Mouse (Mus musculus) forebrain, embryonic 16.5 days (tissue): Measurements from ENCODE around the gene Jak1. TPM values are rescaled to one million over a fixed set of nuclear protein-coding genes. Genes with fewer than 3 reads are reported as not detected.

Experiments
- ATAC-seq: fragments of 200-750 bp; cut with Nextera tagmentation; 2 replicates; pipeline ENCODE4 v1.8.0; 2017; ENCODE audit warnings: mild to moderate bottlenecking, moderate library complexity
- H3K27ac ChIP-seq: fragments of 300-500 bp; sonication (generic); 2 replicates; pipeline ENCODE4 v1.5.1; 2014; ENCODE audit warnings: low read length, control low read depth
- H3K27me3 ChIP-seq: fragments of 300-500 bp; sonication (generic); replicated peaks from 2 replicates; pipeline ENCODE4 v1.6.1; 2014; ENCODE audit warnings: low read length; ENCODE audit not compliant: control insufficient read depth, insufficient read depth
- H3K36me3 ChIP-seq: fragments of 300-500 bp; sonication (generic); 2 replicates; pipeline ENCODE4 v1.6.1; 2014; ENCODE audit not compliant: control insufficient read depth, insufficient read depth
- H3K4me1 ChIP-seq: fragments of 300-500 bp; sonication (generic); replicated peaks from 2 replicates; pipeline ENCODE4 v1.6.1; 2014; ENCODE audit warnings: low read length; ENCODE audit not compliant: control insufficient read depth, insufficient read depth
- H3K4me2 ChIP-seq: fragments of 300-500 bp; sonication (generic); 2 replicates; pipeline ENCODE4 v1.6.1; 2014; ENCODE audit warnings: mild to moderate bottlenecking, low read length, control low read depth
- H3K4me3 ChIP-seq: fragments of 300-500 bp; sonication (generic); replicated peaks from 2 replicates; pipeline ENCODE4 v1.5.1; 2014; ENCODE audit warnings: mild to moderate bottlenecking, low read length, control low read depth
- H3K9ac ChIP-seq: fragments of 300-500 bp; sonication (generic); replicated peaks from 2 replicates; pipeline ENCODE4 v1.6.1; 2014; ENCODE audit warnings: low read depth, low read length, control low read depth
- H3K9me3 ChIP-seq: fragments of 300-500 bp; sonication (generic); 2 replicates; pipeline ENCODE4 v1.6.1; 2016; ENCODE audit warnings: low read length; ENCODE audit not compliant: control insufficient read depth
- WGBS: fragments of 180-500 bp; shearing (Covaris S2); extraction: QIAGEN DNeasy Blood & Tissue Kit; methylation state at CpG from one replicate; pipeline ENCODE4 v1.1.7; 2014; 5-methylcytosine and 5-hydroxymethylcytosine counted together
- polyA plus RNA-seq: library from polyadenylated mRNA; unstranded; fragments of >200 nt; fragmentation: Nextera tagmentation; extraction: Ambion mirVana; gene quantifications from 2 replicates; pipeline ENCODE4 v1.2.1, GENCODE M21; 2015

The Jak1 gene
- polyA plus RNA-seq, 1 experiment from 2014 or later: 61.5 TPM

GRCm38 (mm10) chr4:101246569-101246968 lies 18.5 kb downstream of the Jak1 start:
- Histone ChIP-seq H3K4me3 (no peak overlapping the region), H3K27me3 (no peaks in the 10 kb centered on the region), H3K4me2 (no peak overlapping the region), H3K27ac (no peak overlapping the region), H3K9me3 (no peaks in the 10 kb centered on the region), H3K36me3 (no peaks in the 10 kb centered on the region), H3K9ac (no peak overlapping the region), H3K4me1 (no peaks in the 10 kb centered on the region)
- no peak for ATAC-seq
- WGBS: 74% methylated on average over 2 of the region's 2 CpGs

GRCm38 (mm10) chr4:101244257-101245011 lies 20.6 kb downstream of the Jak1 start:
- ATAC-seq: no peak
- Histone ChIP-seq H3K4me1 (no peaks in the 10 kb centered on the region), H3K4me2 (no peak overlapping the region), H3K27me3 (no peaks in the 10 kb centered on the region), H3K27ac (no peak overlapping the region), H3K4me3 (no peak overlapping the region), H3K36me3 (no peaks in the 10 kb centered on the region), H3K9me3 (no peaks in the 10 kb centered on the region), H3K9ac (no peak overlapping the region)
- 76% methylated on average over 6 of the region's 6 CpGs for WGBS

- H3K27ac ChIP-seq: no peak overlapping the region
- no peak for ATAC-seq
These were observed 24.3 kb downstream of the Jak1 start for GRCm38 (mm10) chr4:101240875-101241173.

GRCm38 (mm10) chr4:101240163-101240874 lies 24.8 kb downstream of the Jak1 start:
- no peaks in the 10 kb centered on the region for H3K27me3 ChIP-seq
- H3K36me3 ChIP-seq: no peaks in the 10 kb centered on the region
- no peak for ATAC-seq
- no peaks in the 10 kb centered on the region for H3K4me1 ChIP-seq
- H3K9me3 ChIP-seq: no peaks in the 10 kb centered on the region
- H3K4me2 ChIP-seq: no peak overlapping the region
- H3K27ac ChIP-seq: no peak overlapping the region
- H3K4me3 ChIP-seq: no peak overlapping the region
- WGBS: 90% methylated on average over 5 of the region's 5 CpGs
- no peak overlapping the region for H3K9ac ChIP-seq

More at GRCm38 (mm10) chr4:101240875-101241173, 24.3 kb downstream of the Jak1 start:
- Histone ChIP-seq H3K4me2 (no peak overlapping the region), H3K9me3 (no peaks in the 10 kb centered on the region), H3K36me3 (no peaks in the 10 kb centered on the region), H3K4me1 (no peaks in the 10 kb centered on the region), H3K4me3 (no peak overlapping the region), H3K27me3 (no peaks in the 10 kb centered on the region), H3K9ac (no peak overlapping the region)
- WGBS: 65% methylated on average over 3 of the region's 3 CpGs

DNA sequence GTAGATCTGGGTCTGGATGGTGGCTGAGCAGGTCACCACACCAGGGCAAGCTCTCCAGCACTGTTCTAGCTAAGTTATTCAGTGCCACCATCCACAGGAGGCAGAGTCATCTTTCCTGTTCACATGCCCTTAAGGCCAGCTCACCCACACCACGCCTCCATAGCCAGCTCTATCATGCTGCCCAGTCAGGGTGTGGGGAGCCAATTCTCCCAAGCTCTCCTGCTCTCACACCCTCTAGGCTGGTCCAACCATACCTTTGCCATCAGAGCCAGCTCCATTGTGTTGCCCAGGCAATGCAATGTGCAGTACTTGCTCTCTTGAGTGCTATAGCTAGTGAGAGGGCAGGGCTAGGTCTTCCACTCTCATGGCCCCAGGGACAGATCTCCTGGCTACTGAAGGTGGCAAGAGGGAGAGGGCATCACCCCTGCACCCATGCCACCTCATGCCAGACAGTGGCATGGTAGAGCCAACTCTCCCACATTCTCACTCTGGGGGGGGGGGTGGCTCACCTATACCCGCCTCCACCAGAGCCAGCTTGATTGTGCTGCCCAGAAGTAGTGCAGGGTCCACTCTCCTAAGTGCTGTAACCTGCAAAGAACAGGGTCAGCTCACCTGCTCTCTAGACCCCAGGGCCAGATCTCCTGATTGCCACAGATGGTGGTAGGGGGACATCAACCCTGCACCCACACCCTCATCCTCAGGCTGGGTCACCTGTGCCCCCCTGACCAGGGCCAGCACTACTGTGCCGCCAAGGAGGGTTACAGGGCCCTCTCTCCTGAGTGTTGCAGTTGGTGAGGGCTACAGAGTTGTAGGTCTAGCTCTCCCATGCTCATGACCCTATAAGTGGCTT lies 25.5 kb downstream of the Jak1 start:
- Histone ChIP-seq H3K27ac (no peak overlapping the region), H3K4me2 (no peak overlapping the region), H3K4me1 (0 out of 2 replicates have a peak, but pooled peaks cover 2% of the 10 kb centered on the region), H3K27me3 (no peaks in the 10 kb centered on the region), H3K36me3 (no peaks in the 10 kb centered on the region), H3K4me3 (no peak overlapping the region), H3K9me3 (no peaks in the 10 kb centered on the region), H3K9ac (no peak overlapping the region)
- no peak for ATAC-seq
- 90% methylated on average over 3 of the region's 3 CpGs for WGBS

- no peak overlapping the region for H3K4me2 ChIP-seq
- H3K4me1 ChIP-seq: 0 out of 2 replicates have a peak, but pooled peaks cover 6% of the 10 kb centered on the region
- no peaks in the 10 kb centered on the region for H3K27me3 ChIP-seq
- no peak overlapping the region for H3K9ac ChIP-seq
- 95% methylated on average over 4 of the region's 4 CpGs for WGBS
- H3K36me3 ChIP-seq: no peaks in the 10 kb centered on the region
- H3K9me3 ChIP-seq: no peaks in the 10 kb centered on the region
- ATAC-seq: no peak
- H3K4me3 ChIP-seq: no peak overlapping the region
- no peak overlapping the region for H3K27ac ChIP-seq
These were observed 26.5 kb downstream of the Jak1 start for GRCm38 (mm10) chr4:101238589-101238988.

- 82% methylated on average over 6 of the region's 6 CpGs for WGBS
- Histone ChIP-seq H3K4me3 (no peak overlapping the region), H3K9me3 (no peaks in the 10 kb centered on the region), H3K4me1 (0 out of 2 replicates have a peak, but pooled peaks cover 6% of the 10 kb centered on the region), H3K4me2 (no peak overlapping the region), H3K36me3 (no peaks in the 10 kb centered on the region), H3K27me3 (no peaks in the 10 kb centered on the region), H3K27ac (no peak overlapping the region), H3K9ac (no peak overlapping the region)
- no peak for ATAC-seq
These were observed 28.3 kb downstream of the Jak1 start for GRCm38 (mm10) chr4:101236797-101237196.

DNA sequence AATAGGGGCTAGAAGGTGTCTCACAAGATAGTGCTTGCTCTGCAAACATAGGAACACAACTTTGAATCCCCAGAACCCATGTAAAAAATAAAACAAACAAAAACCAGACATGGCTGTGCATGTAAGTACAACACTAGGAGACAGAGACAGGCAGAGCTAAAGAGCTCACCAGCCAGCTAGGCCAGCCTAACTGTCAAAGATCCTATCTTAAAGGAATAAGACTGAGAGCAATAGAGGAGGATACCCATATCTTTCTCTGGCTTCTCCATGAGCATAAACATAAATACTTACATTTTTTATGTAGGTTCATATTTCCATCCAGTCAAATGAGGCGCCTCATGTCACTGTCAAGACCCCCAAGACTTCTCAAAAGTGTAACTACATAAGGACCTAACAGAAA lies 29.1 kb downstream of the Jak1 start:
- no peak for ATAC-seq
- Histone ChIP-seq H3K9ac (no peak overlapping the region), H3K4me3 (no peak overlapping the region), H3K36me3 (no peaks in the 10 kb centered on the region), H3K27me3 (no peaks in the 10 kb centered on the region), H3K4me2 (no peak overlapping the region), H3K4me1 (0 out of 2 replicates have a peak, but pooled peaks cover 6% of the 10 kb centered on the region), H3K9me3 (no peaks in the 10 kb centered on the region), H3K27ac (no peak overlapping the region)
- WGBS: 94% methylated on average over 1 of the region's 1 CpGs

DNA sequence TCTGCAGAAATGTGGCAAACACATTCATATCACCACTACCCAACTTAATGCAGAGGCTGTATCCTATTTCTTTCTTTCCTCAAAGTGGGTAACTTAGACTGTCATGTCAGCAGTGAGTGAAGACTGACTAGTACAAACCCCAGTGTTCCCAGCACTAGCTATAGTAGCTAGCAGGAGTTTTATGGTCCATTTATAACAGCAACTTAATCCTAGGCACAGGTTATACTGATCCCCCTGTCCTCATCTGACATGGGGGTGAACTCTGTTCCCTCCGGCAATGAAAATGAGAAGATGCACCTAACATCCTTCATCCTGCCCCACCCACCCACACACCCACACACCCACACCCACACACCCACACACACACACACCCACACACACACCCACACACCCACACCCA lies 30.3 kb downstream of the Jak1 start:
- WGBS: 89% methylated on average over 1 of the region's 1 CpGs
- Histone ChIP-seq H3K4me2 (no peak overlapping the region), H3K4me3 (no peak overlapping the region), H3K9me3 (no peaks in the 10 kb centered on the region), H3K27ac (no peak overlapping the region), H3K36me3 (no peaks in the 10 kb centered on the region), H3K4me1 (0 out of 2 replicates have a peak, but pooled peaks cover 6% of the 10 kb centered on the region), H3K9ac (no peak overlapping the region), H3K27me3 (no peaks in the 10 kb centered on the region)
- ATAC-seq: no peak
